Mouse (Mus musculus) intestine, postnatal 0 days (tissue): ENCODE data around the gene Sec23ip. TPM values are rescaled to one million over a fixed set of nuclear protein-coding genes. Genes with fewer than 3 reads are reported as not detected.
"Not testable (repeated sequence)": the region's sequence is repeated elsewhere in the genome, so short reads cannot be mapped to it uniquely, and the experiment has no call there.

Experiments
- ATAC-seq: fragments of 200-750 bp; cut with Nextera tagmentation; 2 replicates; pipeline ENCODE4 v1.8.0; 2017; ENCODE audit warnings: mild to moderate bottlenecking, moderate TSS enrichment, moderate library complexity
- H3K27ac ChIP-seq: fragments of 300-500 bp; sonication (generic); 2 replicates; pipeline ENCODE4 v1.5.1; 2014; ENCODE audit warnings: mild to moderate bottlenecking, low read depth, low read length, moderate library complexity
- H3K27me3 ChIP-seq: fragments of 300-500 bp; sonication (generic); replicated peaks from 2 replicates; pipeline ENCODE4 v1.6.1; 2014; ENCODE audit warnings: low read length, mixed read lengths; ENCODE audit not compliant: control insufficient read depth, insufficient read depth
- H3K36me3 ChIP-seq: fragments of 300-500 bp; sonication (generic); 2 replicates; pipeline ENCODE4 v1.6.1; 2014; ENCODE audit warnings: mild to moderate bottlenecking, moderate library complexity; ENCODE audit not compliant: control insufficient read depth, insufficient read depth
- H3K4me1 ChIP-seq: fragments of 300-500 bp; sonication (generic); replicated peaks from 2 replicates; pipeline ENCODE4 v1.6.1; 2014; ENCODE audit warnings: antibody characterized with exemption, low read length, mixed read lengths; ENCODE audit not compliant: control insufficient read depth, insufficient read depth
- H3K4me2 ChIP-seq: fragments of 300-500 bp; sonication (generic); replicated peaks from 2 replicates; pipeline ENCODE4 v1.6.1; 2014; ENCODE audit warnings: low read depth, mild to moderate bottlenecking, moderate library complexity
- H3K4me3 ChIP-seq: fragments of 300-500 bp; sonication (generic); 2 replicates; pipeline ENCODE4 v1.5.1; 2014; ENCODE audit warnings: low read depth, low read length
- H3K9ac ChIP-seq: fragments of 300-500 bp; sonication (generic); 2 replicates; pipeline ENCODE4 v1.6.1; 2014; ENCODE audit warnings: mild to moderate bottlenecking, low read depth, low read length
- H3K9me3 ChIP-seq: fragments of 300-500 bp; sonication (generic); 2 replicates; pipeline ENCODE4 v1.6.1; 2016; ENCODE audit warnings: mixed run types; ENCODE audit not compliant: control insufficient read depth
- CTCF ChIP-seq: sonication (generic); IDR thresholded peaks from 2 replicates; pipeline ENCODE4 v1.5.1; 2016; ENCODE audit warnings: low read depth, mild to moderate bottlenecking, control low read depth, antibody characterized with exemption, moderate library complexity
- WGBS: fragments of 180-500 bp; shearing (Covaris S2); extraction: QIAGEN DNeasy Blood & Tissue Kit; methylation state at CpG from one replicate; pipeline ENCODE4 v1.1.7; 2014; 5-methylcytosine and 5-hydroxymethylcytosine counted together
- polyA plus RNA-seq: library from polyadenylated mRNA; unstranded; fragments of >200 nt; fragmentation: Nextera tagmentation; extraction: Ambion mirVana; gene quantifications from 2 replicates; pipeline ENCODE4 v1.2.1, GENCODE M21; 2015

Gene Sec23ip
- 15.3 and 17.2 TPM in 2 replicates for polyA plus RNA-seq

- Histone ChIP-seq H3K9ac (peak within 1 kb of the TSS; percentile 67), H3K4me3 (peak within 1 kb of the TSS; percentile 74), H3K9me3 (no peaks in the 10 kb centered on the region), H3K36me3 (peaks cover under 1% of the 10 kb centered on the region; the same call in 1 of the 2 replicates), H3K27ac (peak within 1 kb of the TSS; percentile 73), H3K27me3 (no peaks in the 10 kb centered on the region), H3K4me1 (peaks cover 24% of the 10 kb centered on the region), H3K4me2 (peak within 1 kb of the TSS; percentile 76)
- TF ChIP-seq CTCF, result no peak
- peak; percentile 84 for ATAC-seq
- WGBS, result under 1% methylated on average over 55 of the region's 55 CpGs
Measured at GRCm38 (mm10) chr7:128744684-128745485, at the start of gene Sec23ip. Sec23ip (plus strand) TSS chr7:128744943.

DNA sequence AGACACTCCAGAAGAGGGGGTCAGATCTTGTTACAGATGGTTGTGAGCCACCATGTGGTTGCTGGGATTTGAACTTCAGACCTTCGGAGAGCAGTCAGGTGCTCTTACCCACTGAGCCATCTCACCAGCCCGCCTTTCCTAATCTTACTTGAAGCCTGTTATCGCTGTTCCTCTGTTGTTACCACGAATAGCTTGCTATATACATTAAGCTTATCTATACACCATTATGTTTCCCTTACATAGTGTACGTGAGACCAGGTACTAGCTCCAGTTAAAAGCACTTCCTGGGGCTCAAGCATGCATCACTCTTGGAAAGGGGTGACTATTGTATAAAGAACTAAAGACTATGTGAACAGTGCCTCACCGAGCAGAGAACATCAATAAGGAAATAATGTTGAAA, 44.8 kb upstream of the Sec23ip start:
- not testable (repeated sequence) for H3K27ac ChIP-seq, H3K27me3 ChIP-seq, H3K4me3 ChIP-seq, H3K9me3 ChIP-seq, H3K4me1 ChIP-seq, H3K9ac ChIP-seq, H3K4me2 ChIP-seq
- peaks cover 63% of the 10 kb centered on the region for H3K36me3 ChIP-seq
- 0 out of 2 replicates have a peak, but pooled peaks have one; percentile 28 for ATAC-seq
- 65% methylated on average over 6 of the region's 6 CpGs for WGBS

- TF ChIP-seq CTCF, result peak; percentile 96
- peaks cover 87% of the 10 kb centered on the region for H3K36me3 ChIP-seq
- no peaks in the 10 kb centered on the region for H3K9me3 ChIP-seq
- 0 out of 2 replicates have a peak, but pooled peaks have one; percentile 45 for ATAC-seq
- H3K27me3 ChIP-seq, result no peaks in the 10 kb centered on the region
- no peak overlapping the region for H3K4me2 ChIP-seq
- H3K27ac ChIP-seq, result no peak overlapping the region
- H3K4me1 ChIP-seq, result no peaks in the 10 kb centered on the region
- H3K4me3 ChIP-seq, result no peak overlapping the region
- no peak overlapping the region for H3K9ac ChIP-seq
- WGBS, result 22% methylated on average over 4 of the region's 4 CpGs
Measured at GRCm38 (mm10) chr7:128705735-128706134, 39.0 kb upstream of the Sec23ip start.

- no peak overlapping the region for H3K9ac ChIP-seq
- no peak overlapping the region for H3K4me2 ChIP-seq
- ATAC-seq, result no peak
- no peaks in the 10 kb centered on the region for H3K27me3 ChIP-seq
- H3K27ac ChIP-seq, result no peak overlapping the region; the same call in 1 of the 2 replicates
- WGBS, result 70% methylated on average over 4 of the region's 4 CpGs
- no peaks in the 10 kb centered on the region for H3K9me3 ChIP-seq
- H3K4me1 ChIP-seq, result no peaks in the 10 kb centered on the region
- TF ChIP-seq CTCF, result no peak
- no peak overlapping the region for H3K4me3 ChIP-seq
- H3K36me3 ChIP-seq, result peaks cover 76% of the 10 kb centered on the region
Measured at GRCm38 (mm10) chr7:128717991-128718390, 26.8 kb upstream of the Sec23ip start.

DNA sequence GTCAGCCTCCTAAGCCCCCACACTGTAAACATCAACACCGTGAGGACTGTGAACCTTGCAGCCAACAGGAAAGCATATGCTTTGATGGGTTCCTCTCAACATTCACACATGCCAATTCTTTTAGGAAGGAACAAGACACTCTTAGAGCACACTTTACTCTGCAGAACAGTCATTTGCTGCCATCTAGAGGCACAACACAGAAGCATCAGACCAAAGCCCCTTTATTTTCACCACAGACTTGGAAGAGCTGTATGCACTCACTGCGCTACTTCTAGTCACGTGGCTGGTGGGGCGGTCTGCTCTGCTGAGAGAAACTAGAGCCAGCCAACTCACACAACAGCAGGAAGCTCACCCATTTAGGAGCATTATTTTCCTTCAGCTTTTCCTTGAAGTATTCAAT, 20.0 kb upstream of the Sec23ip start:
- Histone ChIP-seq H3K9ac (no peak overlapping the region), H3K4me2 (no peak overlapping the region), H3K27ac (no peak overlapping the region), H3K27me3 (no peaks in the 10 kb centered on the region), H3K4me3 (no peak overlapping the region), H3K9me3 (no peaks in the 10 kb centered on the region), H3K4me1 (no peaks in the 10 kb centered on the region), H3K36me3 (peaks cover 22% of the 10 kb centered on the region)
- WGBS, result 32% methylated on average over 4 of the region's 4 CpGs
- TF ChIP-seq CTCF, result peak; percentile 88
- peak; percentile 64; the same call in 1 of the 2 replicates for ATAC-seq

DNA sequence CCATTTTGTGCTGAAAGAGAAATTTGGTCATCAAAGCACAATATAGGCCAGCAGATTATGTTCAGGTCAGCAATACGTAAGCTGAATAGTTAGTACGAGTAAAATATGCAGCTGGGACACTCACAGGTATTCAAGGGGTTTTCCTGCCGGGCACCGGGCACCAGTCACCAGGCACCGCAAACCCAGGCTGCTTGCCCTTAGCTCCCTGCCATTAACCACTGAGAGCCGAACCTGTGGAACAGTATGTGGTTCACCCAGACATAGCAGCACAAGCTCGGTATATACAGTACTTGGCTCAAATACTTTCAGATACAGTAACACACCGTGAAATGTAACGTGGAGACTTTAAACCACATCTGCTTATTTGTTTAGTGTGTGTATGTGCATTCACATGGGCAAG, 19.6 kb upstream of the Sec23ip start:
- no peak overlapping the region for H3K27ac ChIP-seq
- H3K9ac ChIP-seq, result no peak overlapping the region
- H3K4me2 ChIP-seq, result no peak overlapping the region
- 84% methylated on average over 9 of the region's 9 CpGs for WGBS
- H3K4me3 ChIP-seq, result no peak overlapping the region
- H3K4me1 ChIP-seq, result no peaks in the 10 kb centered on the region
- peaks cover 20% of the 10 kb centered on the region; the same call in 1 of the 2 replicates for H3K36me3 ChIP-seq
- no peak for TF ChIP-seq CTCF
- no peak for ATAC-seq
- no peaks in the 10 kb centered on the region for H3K9me3 ChIP-seq
- no peaks in the 10 kb centered on the region for H3K27me3 ChIP-seq
